Comparison of ENCODE assay signal across 9 mouse cellular contexts in genomic region chr11:97568729-97569128, GRCm38 (mm10). TPM values are rescaled to one million over a fixed set of nuclear protein-coding genes. Genes with fewer than 3 reads are reported as not detected.
DNase-seq lines count a peak whose midpoint lies in the region; ATAC-seq and TF ChIP-seq lines count a peak whose summit lies in the region.
"Had no signal": no experiment of that assay in that cellular context is flagged by ENCODE, and none has a peak within 500 bp of the region (broad histone marks: within the 10 kb centered on the region; RNA-seq: fewer than 3 reads in every experiment).

No protein-coding gene starts in this region.

- 0 out of 2 replicates have a peak, but pooled peaks have one; percentile 5 for TF ChIP-seq CTCF in stomach, postnatal 0 days (IDR thresholded peaks at IDR 0.05; ENCODE audit: low read depth)

- H3K4me2 ChIP-seq in intestine, embryonic 16.5 days (ENCODE audit: low read depth, low read length): no peak overlapping the region
- H3K4me2 ChIP-seq in midbrain, embryonic 14.5 days (ENCODE audit: low read length): peak overlapping the region; percentile 39
- no peak overlapping the region for H3K4me2 ChIP-seq in stomach, postnatal 0 days (replicated peaks; ENCODE audit: low read depth)

- peaks cover 39% of the 10 kb centered on the region for H3K27me3 ChIP-seq in intestine, embryonic 16.5 days (replicated peaks; ENCODE audit: control insufficient read depth, insufficient read depth, low read length)
- peaks cover 99% of the 10 kb centered on the region for H3K27me3 ChIP-seq in limb, embryonic 10.5 days (ENCODE audit: low read depth, poor library complexity, severe bottlenecking)
- no peaks in the 10 kb centered on the region for H3K27me3 ChIP-seq in midbrain, embryonic 14.5 days (ENCODE audit: control insufficient read depth, insufficient read depth, low read length)
- peaks cover 7% of the 10 kb centered on the region; the same call in 1 of the 2 replicates for H3K27me3 ChIP-seq in stomach, postnatal 0 days (ENCODE audit: control insufficient read depth, insufficient read depth, low read length)

- ATAC-seq in granulocyte monocyte progenitor cell, adult 5-6 weeks (replicated peaks; ENCODE audit: poor library complexity, severe bottlenecking): peak; percentile 92
- ATAC-seq in intestine, embryonic 16.5 days: peak; percentile 67
- ATAC-seq in midbrain, embryonic 14.5 days (ENCODE audit: low FRiP score, low TSS enrichment): peak; percentile 32; the same call in 1 of the 2 replicates
- ATAC-seq in stomach, postnatal 0 days (ENCODE audit: low FRiP score, low TSS enrichment): peak; percentile 75

- TF ChIP-seq EP300 in stomach, postnatal 0 days (optimal IDR thresholded peaks at IDR 0.05): no peak

- no peaks in the 10 kb centered on the region for H3K36me3 ChIP-seq in intestine, embryonic 16.5 days (ENCODE audit: control insufficient read depth, insufficient read depth, low read length)
- H3K36me3 ChIP-seq in limb, embryonic 10.5 days: no peaks in the 10 kb centered on the region
- H3K36me3 ChIP-seq in midbrain, embryonic 14.5 days (ENCODE audit: control insufficient read depth, insufficient read depth, low read length): no peaks in the 10 kb centered on the region; the same call in 1 of the 2 replicates
- no peaks in the 10 kb centered on the region for H3K36me3 ChIP-seq in stomach, postnatal 0 days (ENCODE audit: control insufficient read depth, insufficient read depth, low read length)

- H3K4me3 ChIP-seq in intestine, embryonic 16.5 days (ENCODE audit: low read length): no peak overlapping the region
- no peak overlapping the region for H3K4me3 ChIP-seq in limb, embryonic 10.5 days
- H3K4me3 ChIP-seq in midbrain, embryonic 14.5 days (replicated peaks; ENCODE audit: low read depth, low read length): no peak overlapping the region
- H3K4me3 ChIP-seq in stomach, postnatal 0 days (ENCODE audit: low read depth, low read length): no peak overlapping the region
- H3K4me3 ChIP-seq: megakaryocyte, embryonic 14.5 days had no signal

- 12% methylated on average over 8 of the region's 8 CpGs for WGBS in intestine, embryonic 16.5 days
- 12% methylated on average over 8 of the region's 8 CpGs for WGBS in limb, embryonic 10.5 days
- WGBS in midbrain, embryonic 14.5 days: 11% methylated on average over 8 of the region's 8 CpGs
- WGBS in stomach, postnatal 0 days: 9% methylated on average over 8 of the region's 8 CpGs

- H3K4me1 ChIP-seq in intestine, embryonic 16.5 days (ENCODE audit: control insufficient read depth, insufficient read depth, low read length): peaks cover 22% of the 10 kb centered on the region
- peaks cover 61% of the 10 kb centered on the region for H3K4me1 ChIP-seq in limb, embryonic 10.5 days
- peaks cover 80% of the 10 kb centered on the region for H3K4me1 ChIP-seq in midbrain, embryonic 14.5 days (ENCODE audit: control insufficient read depth, insufficient read depth, low read length)
- H3K4me1 ChIP-seq in stomach, postnatal 0 days (replicated peaks; ENCODE audit: control insufficient read depth, insufficient read depth): no peaks in the 10 kb centered on the region

- H3K9me3 ChIP-seq in intestine, embryonic 16.5 days (ENCODE audit: control insufficient read depth, low read length): no peaks in the 10 kb centered on the region
- no peaks in the 10 kb centered on the region for H3K9me3 ChIP-seq in limb, embryonic 10.5 days (replicated peaks)
- no peaks in the 10 kb centered on the region for H3K9me3 ChIP-seq in midbrain, embryonic 14.5 days (ENCODE audit: control insufficient read depth, low read length)
- no peaks in the 10 kb centered on the region for H3K9me3 ChIP-seq in stomach, postnatal 0 days (ENCODE audit: control insufficient read depth, low read length)

- no peak overlapping the region for H3K9ac ChIP-seq in intestine, embryonic 16.5 days (ENCODE audit: low read depth, low read length)
- H3K9ac ChIP-seq in midbrain, embryonic 14.5 days (replicated peaks; ENCODE audit: low read length): no peak overlapping the region; the same call in 1 of the 2 replicates
- H3K9ac ChIP-seq in stomach, postnatal 0 days (ENCODE audit: low read length): no peak overlapping the region

- DNase-seq in adrenal gland, adult 2 months: peak; percentile 78
- DNase-seq in adrenal gland, adult 18-20 months (ENCODE audit: low spot score in 2 of 2): no peak
- DNase-seq in embryo, embryonic 10.5 days (ENCODE audit: low spot score): peak; percentile 95
- DNase-seq in limb, embryonic 10.5 days (ENCODE audit: low spot score): peak; percentile 93
- DNase-seq in midbrain, embryonic 14.5 days: peak; percentile 93
- DNase-seq in stomach, postnatal 0 days (ENCODE audit: low spot score): peak; percentile 83

- no peak overlapping the region for H3K27ac ChIP-seq in intestine, embryonic 16.5 days (ENCODE audit: low read length)
- peak overlapping the region; percentile 54 for H3K27ac ChIP-seq in limb, embryonic 10.5 days
- no peak overlapping the region; the same call in 1 of the 2 replicates for H3K27ac ChIP-seq in midbrain, embryonic 14.5 days (replicated peaks; ENCODE audit: low read depth, low read length)
- no peak overlapping the region for H3K27ac ChIP-seq in stomach, postnatal 0 days (replicated peaks)

RNA-seq across cellular contexts. Expression of gene Srcin1, which starts 7.3 kb away (rescaled TPM):
- 10 to 100 TPM; 11.2 to 13.9 TPM for total RNA-seq in adrenal gland, adult 2 months (2021)
- polyA plus RNA-seq in adrenal gland, adult 2 months (2012; rRNA removed): 13.8 and 17.9 TPM in 2 replicates
- total RNA-seq in adrenal gland, adult 18-20 months (2021): 10 to 100 TPM; 11.4 to 12.3 TPM
- not detected in 2 replicates for total RNA-seq in granulocyte monocyte progenitor cell, adult 5-6 weeks (2014; fragmentation: Nextera tagmentation)
- not detected in 2 replicates for total RNA-seq in granulocyte monocyte progenitor cell, adult 5-6 weeks (2017)
- polyA plus RNA-seq in intestine, embryonic 16.5 days (2015; fragmentation: Nextera tagmentation; extraction: Ambion mirVana): 0.10 and 0.12 TPM in 2 replicates
- 0.24 and 0.25 TPM in 2 replicates for polyA plus RNA-seq in limb, embryonic 10.5 days (2016; fragmentation: Nextera tagmentation; extraction: Ambion mirVana)
- 9.6 and 15.1 TPM in 2 replicates for polyA plus RNA-seq in midbrain, embryonic 14.5 days (2014; fragmentation: Nextera tagmentation; extraction: Ambion mirVana)
- 0.49 and 0.50 TPM in 2 replicates for polyA plus RNA-seq in stomach, postnatal 0 days (2015; fragmentation: Nextera tagmentation; extraction: Ambion mirVana)

Comparison
In these comparisons a context has a peak if more than half of its experiments do, and no peak if none do; other contexts are left out.
1. DNase-seq: peak in adrenal gland, adult 2 months (single experiment), embryo, embryonic 10.5 days (single experiment), limb, embryonic 10.5 days (single experiment), midbrain, embryonic 14.5 days (single experiment) and stomach, postnatal 0 days (single experiment); none in adrenal gland, adult 18-20 months (0 of 2).
2. ATAC-seq: peak in every context shown above with its lines; median percentile 92 in granulocyte monocyte progenitor cell, adult 5-6 weeks; 75 in stomach, postnatal 0 days; 67 in intestine, embryonic 16.5 days; 32 in midbrain, embryonic 14.5 days.